Mouse (Mus musculus) fat pad, adult 2 months (tissue): Measurements from ENCODE around the gene Fgl2.

Experiments used
- DNase-seq: peaks from one replicate; pipeline ENCODE4 v3.0.0-alpha.2; 2011; ENCODE audit warnings: low read depth, low spot score; ENCODE audit errors: extremely low read depth

The Fgl2 gene

DNA sequence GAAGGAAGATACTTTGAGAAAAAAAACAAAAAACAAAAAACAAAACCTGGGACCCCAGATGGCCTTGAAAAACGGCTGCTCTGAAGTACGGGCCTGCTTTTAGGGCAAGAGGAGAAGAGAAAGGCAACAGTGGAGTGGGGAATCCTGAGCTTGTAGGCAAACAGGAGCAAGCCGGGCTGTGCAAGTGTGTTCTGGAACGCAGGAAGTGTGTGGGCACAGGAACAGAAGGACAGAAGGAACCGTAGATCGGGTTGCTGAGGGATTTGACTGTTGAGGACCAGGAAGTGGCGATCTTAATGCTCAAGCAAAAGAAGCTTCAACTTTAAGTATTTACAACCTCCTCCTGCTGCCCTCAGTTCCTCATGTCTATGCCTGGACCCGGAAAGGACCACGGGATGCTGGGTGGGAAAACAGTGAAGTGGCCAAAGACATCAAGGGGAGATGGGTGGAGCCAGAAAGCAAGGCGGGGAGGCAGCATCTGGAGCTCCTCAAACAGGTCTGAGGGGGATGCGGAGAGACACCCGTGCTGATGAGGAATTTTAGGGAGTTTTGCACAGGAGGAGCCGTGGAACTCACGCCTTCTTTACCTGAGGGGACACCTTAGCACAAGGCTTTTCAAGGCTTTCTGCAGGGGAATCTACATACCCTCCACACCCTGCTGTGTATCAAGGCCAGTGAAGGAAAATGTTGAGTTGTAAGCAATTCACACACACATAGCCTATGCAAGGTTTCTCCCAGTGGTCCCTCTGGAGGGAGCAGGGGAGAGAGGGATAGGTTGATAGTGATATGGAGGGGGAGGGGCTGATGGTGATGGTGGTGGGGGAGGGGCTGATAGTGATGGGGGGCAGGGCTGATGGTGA is 11.2 kb downstream of the Fgl2 start:
- DNase-seq = no peak

DNA sequence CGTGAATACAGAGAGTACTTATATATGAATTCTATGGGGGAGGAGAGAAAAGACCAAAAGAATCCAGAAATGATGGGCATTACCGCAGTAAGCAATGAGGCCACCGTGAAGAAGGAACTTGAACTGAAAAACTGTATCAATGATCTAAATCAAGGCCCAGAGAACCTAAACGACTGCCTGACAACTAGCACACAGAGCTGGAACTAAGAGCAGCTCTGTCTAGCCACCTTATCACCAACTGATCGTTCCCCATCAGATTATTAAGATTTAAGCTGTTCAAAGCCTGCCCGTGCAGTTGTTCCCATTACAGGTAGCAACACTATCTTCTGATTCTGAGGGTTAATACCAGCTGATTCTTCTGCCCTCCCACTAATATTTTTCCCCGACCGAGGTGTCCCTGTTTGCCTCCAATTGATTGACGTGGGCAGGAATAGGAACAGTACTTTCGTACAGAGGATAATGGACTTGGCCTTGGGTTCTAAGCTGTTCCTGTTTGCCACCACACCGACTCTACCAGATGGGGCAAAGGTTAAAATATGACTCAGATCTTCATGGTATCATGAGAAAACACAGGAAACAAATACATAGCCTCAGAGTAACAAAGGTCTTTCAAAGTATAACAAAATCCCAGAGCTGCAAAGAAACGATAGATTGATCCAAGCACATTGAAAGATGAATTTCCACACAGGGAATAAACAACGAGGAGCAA is 12.0 kb downstream of the Fgl2 start:
- DNase-seq = no peak

DNA sequence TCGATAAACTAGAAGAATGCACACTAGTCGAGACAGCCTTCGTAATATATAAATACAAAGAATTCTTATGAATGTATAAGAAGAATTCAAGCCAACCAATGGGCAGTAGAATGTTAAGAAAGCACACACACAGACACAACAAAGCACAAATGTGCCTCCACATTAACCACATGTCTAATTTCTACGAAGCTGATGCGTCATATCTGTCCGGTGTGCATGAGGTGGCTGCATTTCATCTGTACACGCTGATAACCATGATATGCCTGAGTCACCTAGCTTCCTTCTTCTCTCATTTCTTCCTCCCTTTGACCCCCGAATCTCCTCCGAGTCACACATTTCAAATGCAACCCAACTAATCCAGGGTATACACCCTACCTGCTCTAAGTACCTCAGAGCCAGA is 12.5 kb downstream of the Fgl2 start:
- no peak for DNase-seq

- DNase-seq = no peak
Observed at GRCm38 (mm10) chr5:21386432-21386831, 14.0 kb downstream of the Fgl2 start.

- no peak for DNase-seq
Observed at GRCm38 (mm10) chr5:21387340-21387739, 14.9 kb downstream of the Fgl2 start.

GRCm38 (mm10) chr5:21388855-21389254 is 16.4 kb downstream of the Fgl2 start:
- DNase-seq = no peak

GRCm38 (mm10) chr5:21391616-21392384 is 19.4 kb downstream of the Fgl2 start:
- no peak for DNase-seq

- DNase-seq = no peak
Observed at GRCm38 (mm10) chr5:21394562-21394961, 22.1 kb downstream of the Fgl2 start.

GRCm38 (mm10) chr5:21395205-21395840 is 22.9 kb downstream of the Fgl2 start:
- no peak for DNase-seq

DNA sequence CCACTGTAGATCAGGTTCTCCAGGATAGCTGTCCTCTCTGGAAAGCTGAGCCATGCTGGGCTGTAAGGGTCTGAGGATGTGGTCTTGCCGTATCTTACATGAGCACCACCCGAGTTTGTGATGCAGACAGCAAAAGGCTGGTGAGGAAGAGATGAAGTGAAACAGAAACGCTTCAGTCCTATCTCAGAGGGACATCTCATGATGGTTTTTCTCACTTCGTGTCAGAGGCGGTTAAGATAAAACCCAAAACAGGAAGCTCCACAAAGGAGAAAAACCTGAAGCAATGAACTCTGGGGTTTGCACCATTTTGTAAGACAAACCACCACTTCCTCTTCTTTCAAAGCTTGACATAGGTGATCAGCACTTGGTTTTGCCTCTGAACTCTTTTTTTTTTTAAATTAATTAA is 38.8 kb downstream of the Fgl2 start:
- DNase-seq = no peak

DNA sequence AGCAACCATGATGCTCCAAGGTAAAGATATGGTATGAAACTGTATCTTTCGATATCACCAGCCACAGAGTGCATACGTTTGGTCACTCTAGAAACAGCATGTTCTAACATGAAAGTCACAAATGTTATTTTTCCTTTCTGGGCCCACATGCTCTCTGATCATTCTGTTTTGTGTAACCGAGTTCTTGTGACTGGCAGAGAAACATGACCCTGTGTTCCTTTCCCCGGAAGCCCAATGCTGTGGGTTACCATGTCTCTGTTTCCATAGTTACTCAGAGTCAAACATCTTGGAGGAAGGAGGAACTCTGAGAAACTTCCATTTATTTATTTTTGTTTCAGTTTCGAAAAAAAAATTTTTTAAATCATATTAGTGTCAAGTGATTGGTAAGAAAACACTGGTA is 39.6 kb downstream of the Fgl2 start:
- DNase-seq = no peak

GRCm38 (mm10) chr5:21413322-21413721 is 40.9 kb downstream of the Fgl2 start:
- no peak for DNase-seq

- no peak for DNase-seq
Observed at GRCm38 (mm10) chr5:21414116-21414820, 41.8 kb downstream of the Fgl2 start.

- no peak for DNase-seq
Observed at GRCm38 (mm10) chr5:21418613-21419012, 46.2 kb downstream of the Fgl2 start.

- DNase-seq = no peak
Observed at GRCm38 (mm10) chr5:21420609-21421008, 48.2 kb downstream of the Fgl2 start.

GRCm38 (mm10) chr5:21424614-21425602 is 52.5 kb downstream of the Fgl2 start, which contains the start of the genes Ccdc146 and Fam185a:
Gene Ccdc146 (minus strand): TSS chr5:21424677.
Gene Fam185a (plus strand): TSS chr5:21424958.
- DNase-seq = peak; percentile 90

GRCm38 (mm10) chr5:21426666-21427065 is 54.2 kb downstream of the Fgl2 start:
- DNase-seq = no peak
